Mouse (Mus musculus): ENCODE measurements around the gene Lars2.
"Not testable (repeated sequence)": the region's sequence is repeated elsewhere in the genome, so short reads cannot be mapped to it uniquely, and the experiment has no call there.

The Lars2 gene

DNA sequence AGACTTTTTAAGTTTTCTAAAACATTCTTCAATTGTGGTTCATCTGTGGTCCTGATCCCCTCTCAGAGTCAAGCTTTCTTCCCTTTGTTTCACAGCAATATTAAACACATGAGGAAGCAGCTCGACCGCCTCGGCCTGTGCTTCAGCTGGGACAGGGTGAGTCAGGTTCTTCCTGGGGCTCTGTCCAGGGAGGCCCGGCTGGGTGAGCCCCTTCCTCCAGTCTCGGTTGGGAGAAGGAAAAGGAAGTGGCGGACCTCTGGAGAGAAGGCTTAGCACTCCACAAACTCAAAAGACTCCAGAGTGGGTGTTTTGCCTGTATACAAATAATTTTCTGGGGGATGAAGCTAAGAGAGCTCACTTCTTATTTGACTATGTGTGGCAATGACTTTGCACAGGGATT is 28.1 kb downstream of the Lars2 start:
- no peak for DNase-seq (ENCODE audit: low spot score)

DNA sequence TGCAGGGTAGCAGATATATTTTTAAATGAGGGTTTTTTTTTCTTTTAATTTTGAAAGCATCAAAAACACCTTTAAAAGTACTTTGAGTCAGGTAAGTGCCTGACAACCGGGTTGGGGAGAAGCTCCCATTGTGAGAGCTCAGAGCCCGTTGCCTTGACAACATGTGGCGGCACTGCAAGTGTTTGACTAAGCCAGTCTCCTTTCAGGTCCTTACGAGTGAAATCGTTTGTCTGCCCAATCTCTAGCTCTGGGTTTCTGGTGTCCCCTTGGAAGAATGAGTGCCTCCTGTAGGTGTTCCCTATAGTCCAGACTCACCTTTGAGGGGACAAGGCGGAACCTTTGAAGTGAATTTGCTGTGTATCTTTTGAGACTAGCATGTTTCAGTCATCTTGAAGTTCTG is 31.0 kb downstream of the Lars2 start:
- DNase-seq (ENCODE audit: low spot score): no peak

DNA sequence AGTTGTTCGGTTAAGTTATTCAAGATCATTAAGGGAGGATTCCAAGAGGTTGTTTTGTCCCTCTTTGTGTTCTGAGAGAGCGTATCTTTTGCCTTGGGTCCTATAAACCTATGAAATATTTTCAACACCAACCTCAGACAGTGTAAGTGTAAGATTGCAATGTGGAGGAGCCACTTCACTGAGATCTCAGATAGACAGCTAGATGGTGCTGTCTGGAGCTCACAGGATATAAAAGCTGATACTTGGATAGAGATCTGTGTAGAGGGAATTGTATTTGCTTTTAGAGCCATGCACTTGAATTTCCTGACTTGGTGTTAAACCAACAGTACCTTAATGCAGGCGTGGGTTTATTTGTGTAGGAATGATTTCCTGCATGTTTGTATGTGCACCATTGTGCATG is 35.5 kb downstream of the Lars2 start:
- DNase-seq (ENCODE audit: low spot score): no peak

DNA sequence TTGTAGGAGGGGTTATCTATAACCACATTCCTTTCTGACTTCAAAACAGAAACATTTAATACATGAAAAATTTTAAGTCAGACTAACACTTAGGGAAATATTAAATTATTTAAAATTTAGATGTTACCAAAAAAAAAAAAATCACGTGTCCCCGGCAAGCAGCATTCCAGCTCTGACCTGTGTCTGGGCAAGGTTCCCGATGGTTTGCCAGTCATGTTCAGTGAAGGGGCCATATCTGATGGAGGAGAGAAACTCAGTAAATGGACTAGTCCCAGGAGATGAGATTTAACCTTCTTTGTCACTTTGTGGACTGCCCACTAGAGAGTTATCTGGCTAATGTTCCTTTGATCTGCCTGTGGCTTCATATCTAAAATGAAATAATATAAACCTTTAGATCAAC is 36.3 kb downstream of the Lars2 start:
- no peak for DNase-seq (ENCODE audit: low spot score)

DNA sequence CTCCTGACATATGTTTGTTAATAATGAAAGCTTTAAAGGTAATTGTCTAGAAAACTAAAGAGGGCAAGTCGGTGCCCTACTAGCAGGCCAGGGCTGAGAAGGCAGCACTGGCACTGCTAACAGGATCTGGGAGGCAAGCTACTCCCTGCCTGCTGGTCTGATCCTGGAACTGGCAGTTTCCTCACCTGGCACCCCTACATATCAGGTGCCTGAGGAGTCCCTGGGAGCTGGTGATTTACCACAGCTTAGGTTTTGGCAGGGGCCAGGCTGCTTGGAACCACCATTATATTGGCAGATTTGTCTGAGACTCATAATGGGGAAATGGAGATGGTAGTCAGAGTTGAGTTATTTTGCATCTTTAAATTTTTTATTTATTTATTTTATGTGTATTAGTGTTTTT is 38.5 kb downstream of the Lars2 start:
- no peak for DNase-seq (ENCODE audit: low spot score)

DNA sequence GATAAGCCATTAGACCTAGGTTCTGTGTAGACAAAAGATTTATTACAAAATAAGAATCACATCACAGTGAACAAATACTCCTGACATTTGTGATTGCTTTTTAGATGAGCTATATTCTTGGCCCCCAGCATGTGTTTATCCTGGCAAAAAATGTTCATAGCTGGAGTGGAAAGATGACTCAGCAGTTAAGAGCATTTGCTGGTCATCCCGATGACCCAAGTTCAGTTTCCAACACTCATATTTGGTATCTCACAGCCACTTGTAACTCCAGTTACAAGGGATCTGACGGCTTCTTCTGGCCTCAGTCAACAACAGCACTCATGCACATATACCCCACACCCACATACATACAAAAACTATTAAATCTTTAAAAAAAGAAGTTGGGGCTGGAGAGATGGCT is 42.0 kb downstream of the Lars2 start:
- no peak for DNase-seq (ENCODE audit: low spot score)

DNA sequence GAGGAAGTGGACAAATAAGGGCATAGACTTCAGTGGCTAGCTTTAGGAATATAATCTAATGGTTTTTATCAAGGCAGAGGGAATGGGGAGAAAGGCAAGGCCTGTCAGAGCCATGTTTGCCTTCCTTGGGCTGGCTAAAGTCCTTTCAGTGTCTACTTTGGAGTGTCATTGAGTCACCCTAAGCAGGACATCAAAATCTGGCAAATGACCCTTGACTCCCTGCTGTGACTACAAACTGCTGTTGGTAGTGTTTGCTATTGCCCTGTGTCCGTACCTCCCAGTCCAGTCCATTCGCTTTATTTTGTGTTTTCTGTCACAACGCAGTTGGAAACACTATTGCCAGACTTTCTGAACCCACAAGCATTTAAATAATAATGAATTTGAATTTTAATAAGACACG is 63.1 kb downstream of the Lars2 start:
- no peak for DNase-seq (ENCODE audit: low spot score)

DNA sequence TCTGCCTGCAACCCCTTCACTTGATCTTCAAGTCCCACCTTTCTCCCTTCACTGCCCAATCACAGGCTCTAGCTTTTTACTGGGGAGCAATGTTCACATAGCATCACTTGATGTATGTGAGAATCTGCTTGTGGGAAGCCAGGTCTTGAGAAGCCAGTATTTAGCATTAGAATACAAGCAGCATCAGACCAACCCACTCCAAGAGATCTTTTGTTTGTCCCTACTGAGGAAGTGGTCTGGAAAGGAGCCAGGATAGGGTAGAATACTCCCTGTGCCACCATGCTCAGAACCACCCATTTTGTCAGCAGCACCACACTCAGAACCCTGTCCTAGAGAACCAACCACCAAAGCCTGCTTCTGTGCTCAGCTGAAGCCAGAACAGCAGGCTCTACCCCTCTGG is 64.2 kb downstream of the Lars2 start:
- no peak for DNase-seq (ENCODE audit: low spot score)

DNA sequence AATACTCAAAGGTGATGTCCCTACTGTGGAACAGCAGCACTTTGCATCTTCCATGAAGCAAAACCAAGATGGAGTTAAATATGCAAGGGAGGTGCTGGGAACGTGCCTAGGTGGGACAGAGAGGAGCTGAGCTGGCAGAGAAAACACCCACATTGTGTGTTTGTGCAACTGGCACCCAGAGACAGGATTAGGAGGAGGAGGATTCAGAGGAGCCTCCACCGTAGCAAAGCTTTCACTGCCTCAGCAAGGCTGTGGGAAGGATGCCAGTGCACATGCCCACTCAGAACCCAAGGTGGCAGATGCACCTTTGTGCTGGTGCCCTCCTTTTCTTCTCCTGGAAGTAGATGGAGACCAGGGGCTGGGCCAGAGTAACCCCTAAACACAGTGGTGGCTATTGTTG is 71.5 kb downstream of the Lars2 start:
- DNase-seq (ENCODE audit: low spot score): no peak

DNA sequence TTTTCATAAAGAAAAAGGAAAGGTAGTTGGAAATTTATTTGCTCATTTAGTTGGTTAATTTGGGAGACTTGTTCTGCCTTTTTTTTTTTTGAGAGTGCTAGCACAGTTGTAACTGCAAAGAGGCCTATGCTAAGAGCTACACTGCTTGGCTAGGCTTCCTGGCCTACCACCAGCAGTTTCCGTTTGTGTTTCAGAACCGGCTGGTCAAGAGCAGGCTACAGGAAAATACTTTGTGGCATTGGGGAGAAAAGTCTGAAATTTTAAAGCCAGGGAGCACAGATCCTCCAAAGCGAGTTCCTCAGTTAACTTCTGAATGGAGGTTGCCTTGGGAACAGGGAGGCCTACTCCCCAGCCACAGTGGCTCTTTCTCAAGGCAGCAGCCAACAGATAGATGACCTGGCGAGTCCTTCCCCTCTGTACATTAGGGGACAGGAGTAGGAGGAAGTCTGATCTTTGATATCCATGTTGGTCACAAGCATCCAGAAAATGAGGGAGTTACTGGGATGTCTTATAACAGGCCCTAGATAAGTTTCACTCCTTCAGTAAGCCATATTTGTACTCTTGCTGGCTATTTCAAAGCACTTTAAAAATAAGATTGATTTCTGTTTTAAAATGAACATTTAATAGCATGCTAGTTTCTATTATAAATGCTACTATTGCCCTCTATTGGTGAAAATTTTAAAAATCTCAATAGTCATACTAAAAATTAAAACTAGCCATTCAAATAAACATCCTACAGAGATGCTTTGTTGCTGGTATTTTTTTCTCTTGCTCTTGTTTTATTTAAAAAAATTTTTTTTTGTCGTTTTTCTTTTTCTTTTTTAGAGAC is 73.7 kb downstream of the Lars2 start:
- DNase-seq (ENCODE audit: low spot score): no peak

DNA sequence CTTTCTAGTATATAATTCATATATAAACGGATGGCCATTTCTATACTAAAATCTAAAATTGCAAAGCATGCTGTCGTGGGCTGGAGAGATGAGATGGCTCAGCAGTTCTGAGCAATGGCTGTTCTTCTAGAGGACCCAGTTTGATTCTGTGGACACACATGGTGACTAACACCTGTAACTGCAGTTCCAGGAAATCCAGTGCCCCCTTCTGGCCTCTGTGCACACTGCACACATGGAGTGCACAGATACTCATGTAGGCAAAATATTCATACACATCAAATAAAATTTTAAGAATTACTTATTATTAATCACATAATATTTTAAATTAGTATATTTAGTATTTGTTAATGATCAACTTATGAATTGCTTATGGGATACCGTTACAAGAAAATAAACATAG is 80.4 kb downstream of the Lars2 start:
- DNase-seq (ENCODE audit: low spot score): not testable (repeated sequence)

DNA sequence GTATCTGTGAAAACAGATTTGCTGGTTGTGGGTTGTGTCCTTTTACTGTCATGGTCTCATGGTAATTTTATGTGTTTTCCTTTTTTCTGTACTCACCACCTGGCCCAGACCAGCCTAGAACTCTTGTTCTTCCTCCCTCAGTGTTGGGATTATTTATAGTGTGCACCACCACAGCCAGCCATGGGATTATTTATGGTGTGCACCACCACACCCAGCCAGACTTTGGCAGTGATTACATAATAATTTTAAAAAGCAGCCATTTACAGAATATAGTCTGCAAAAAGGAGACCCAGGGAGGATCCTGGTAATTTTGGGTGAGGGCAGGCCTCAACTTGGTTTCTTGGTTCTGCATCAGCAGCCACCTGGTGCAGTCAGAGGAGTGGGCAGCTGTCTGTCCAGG is 81.9 kb downstream of the Lars2 start:
- no peak for DNase-seq (ENCODE audit: low spot score)

DNA sequence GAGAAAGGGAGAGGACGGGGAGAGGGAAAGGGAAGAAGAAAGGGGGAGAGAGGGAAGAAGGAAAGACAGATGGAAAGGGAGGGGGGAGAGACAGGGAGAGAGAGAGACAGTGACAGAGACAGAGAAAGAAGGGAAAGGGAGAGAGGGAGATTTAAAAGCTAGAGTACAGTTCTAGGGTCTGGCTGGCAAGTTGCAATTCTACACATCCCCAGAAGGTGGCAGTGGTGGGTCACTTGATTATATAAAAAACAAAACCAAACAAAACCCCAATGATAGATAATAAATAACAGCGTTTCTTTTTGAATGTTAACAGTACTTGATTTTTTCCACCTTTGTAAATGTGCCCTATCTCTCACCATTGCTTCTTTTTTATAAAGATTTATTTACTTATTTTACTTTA is 83.4 kb downstream of the Lars2 start:
- peak; percentile 43 for DNase-seq (ENCODE audit: low spot score)

DNA sequence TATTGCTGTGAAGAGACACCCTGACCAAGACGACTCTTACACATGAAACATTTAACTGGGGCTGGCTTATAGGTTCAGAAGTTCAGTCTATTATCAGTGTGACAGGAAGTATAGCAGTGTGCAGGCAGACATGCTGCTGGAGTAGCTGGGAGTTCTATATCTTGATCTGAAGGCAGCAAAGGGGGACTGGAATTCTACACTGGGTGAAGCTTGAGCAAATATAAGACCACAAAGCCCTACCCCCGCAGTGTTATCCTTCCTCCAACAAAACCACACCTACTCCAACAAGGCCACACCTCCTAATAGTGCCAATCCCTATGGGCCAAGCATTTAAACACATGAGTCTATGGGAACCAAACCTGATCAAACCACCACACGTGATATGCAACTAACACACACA is 85.0 kb downstream of the Lars2 start:
- no peak for DNase-seq (ENCODE audit: low spot score)

DNA sequence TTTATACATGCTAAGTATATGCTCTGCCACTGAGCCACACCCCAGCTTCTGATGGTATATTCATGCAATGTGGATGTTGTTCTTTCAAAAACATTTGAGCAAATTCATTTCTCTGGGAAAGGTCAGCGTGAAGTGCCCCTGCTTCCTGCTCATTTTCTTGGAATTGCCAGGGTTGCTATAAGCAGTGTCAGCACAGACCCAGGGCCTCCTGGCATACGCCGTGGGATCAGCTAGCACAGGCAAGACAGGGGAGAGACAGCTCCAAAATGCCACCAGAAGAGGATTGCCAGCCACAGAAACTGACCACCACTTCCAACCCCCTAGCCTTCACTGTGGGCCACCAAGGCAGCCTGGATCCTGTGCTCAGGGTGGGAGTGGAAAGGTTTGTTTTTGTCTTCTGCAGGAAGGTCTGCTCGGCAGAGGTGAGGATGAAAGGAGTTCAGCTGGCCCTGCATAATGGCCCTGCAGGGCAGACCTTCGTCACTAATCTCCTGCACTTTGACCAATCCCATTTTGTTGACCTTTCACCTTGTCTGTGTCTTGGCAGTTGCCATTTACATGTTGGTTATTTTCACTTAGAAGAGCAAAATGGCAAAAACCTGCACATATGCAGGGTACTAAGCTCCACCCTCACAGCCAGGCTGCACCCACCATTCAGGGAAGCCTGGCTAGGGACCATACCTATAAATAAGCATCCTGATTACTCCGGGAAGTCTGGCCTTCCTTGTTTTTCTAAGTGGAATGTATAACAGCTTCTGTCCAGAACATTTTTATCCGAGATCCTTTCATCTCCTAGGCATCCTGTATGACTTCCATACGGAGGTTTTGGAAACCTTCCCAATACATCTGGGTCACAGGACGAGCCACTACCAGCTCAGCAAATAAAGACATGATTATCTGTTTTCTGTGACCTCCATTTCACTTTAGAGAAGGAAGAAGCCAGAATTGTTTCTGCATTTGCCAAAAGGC is 90.2 kb downstream of the Lars2 start:
- DNase-seq (ENCODE audit: low spot score): no peak

DNA sequence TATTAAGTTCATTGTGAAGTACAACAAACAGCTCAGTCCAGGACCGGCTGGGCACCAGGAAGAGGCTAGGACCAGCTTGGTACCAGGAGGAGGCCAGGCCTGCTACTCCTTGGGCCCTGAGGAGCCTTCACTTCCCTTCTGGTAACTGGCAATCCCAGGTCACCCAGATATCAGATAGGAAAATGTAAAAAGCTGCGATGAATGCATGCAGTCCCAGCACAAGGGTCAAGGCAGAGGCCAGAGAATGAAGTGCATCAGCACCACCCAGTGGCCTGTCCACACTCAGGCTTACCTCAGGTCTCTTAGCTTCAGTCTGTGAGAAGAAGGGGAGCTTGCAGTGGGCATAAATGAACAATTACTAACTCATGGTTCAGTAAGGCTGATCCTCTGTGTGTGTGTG is 90.9 kb downstream of the Lars2 start:
- DNase-seq (ENCODE audit: low spot score): no peak

DNA sequence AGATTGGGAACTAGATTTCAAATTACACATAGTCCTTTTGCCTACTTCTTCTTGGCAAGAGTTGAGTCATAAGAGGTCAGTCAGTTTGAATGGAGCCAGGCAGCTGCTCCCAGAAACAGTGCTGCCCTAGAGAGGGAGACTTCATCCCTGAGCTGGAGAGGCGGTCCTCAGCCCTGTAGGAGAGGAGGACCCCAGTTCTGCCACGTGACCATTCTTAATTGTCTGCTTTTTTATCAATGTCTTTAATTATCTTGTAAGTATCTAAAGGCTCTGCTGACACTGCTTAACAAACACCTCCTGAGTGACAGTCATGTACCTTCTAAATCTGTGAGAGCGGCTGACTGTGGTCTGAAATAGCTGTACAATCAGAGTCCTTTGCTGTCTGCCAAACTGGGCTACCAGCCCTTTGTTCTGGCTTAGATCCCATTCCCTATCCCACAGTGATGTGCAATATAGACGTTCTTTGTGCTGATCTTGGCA is 100.5 kb downstream of the Lars2 start:
- no peak for DNase-seq (ENCODE audit: low spot score)

DNA sequence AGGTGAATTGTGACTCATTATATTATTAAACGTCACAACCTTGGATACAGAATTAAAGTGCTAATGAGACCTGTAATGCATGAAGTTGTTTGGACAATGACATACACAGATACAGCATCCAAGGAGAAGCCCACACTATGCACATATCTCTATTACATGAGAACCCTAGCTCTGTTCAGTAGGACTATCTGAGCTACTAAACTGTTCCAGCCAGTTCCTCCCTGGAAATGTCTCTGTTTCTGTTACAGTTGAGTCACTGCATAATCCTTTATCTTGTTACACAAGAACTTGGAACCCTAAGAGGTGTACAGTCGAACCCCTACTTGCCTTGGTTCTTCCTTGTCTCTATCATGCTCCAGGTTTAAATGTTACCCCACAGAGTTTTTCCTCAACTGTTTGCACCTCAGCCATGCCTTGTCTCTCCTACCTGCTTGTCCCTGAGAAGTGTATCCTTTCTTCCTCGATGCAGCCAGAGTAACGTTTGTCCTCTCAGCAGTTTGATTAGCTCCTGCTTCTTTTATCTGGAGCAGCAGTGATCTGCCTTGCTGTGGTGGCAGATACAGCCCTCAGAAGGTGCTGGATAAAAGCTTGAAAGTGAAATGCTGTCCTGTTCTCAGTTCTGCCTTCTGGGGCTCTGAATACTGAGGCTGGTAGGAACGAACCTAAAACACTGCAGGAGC is 101.8 kb downstream of the Lars2 start:
- no peak for DNase-seq (ENCODE audit: low spot score)

DNA sequence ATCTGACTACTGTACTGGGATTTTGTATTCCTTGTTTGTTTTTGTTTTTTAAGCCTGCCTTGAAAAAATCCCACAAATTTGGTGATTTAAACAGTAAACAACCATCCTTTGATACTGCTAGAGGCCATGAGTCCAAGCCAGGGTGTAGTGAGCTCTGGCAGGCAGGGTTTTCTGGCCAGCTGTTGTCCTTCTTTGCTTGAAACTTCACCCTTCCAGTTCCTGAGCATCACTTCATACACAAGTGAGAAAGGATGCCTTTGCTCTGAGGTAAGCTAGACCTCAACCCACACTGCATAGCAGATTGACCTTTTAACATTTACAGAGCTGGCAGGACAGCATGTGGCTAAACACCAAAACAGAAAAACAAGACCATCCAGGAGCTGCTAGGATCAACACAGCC is 102.4 kb downstream of the Lars2 start:
- no peak for DNase-seq (ENCODE audit: low spot score)

DNA sequence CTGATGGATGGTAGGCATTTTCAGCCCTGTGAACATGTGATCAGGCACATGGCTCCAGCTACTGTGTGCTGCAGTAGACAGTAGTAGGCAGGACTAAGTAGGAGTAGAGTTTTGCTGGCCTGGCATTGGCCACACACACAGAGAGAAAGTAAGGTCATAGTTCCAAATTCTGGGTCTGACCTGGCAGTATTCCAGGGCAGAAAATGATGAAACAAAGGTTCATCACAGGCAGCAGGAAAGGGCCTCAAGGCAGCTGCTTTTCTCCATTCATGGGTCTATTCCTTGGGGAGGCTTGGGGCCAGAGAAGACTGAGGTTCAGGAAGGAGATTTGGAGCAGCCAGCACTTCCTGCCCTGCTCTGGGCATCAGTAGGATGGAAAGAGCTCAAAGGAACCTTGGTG is 106.7 kb downstream of the Lars2 start:
- no peak for DNase-seq (ENCODE audit: low spot score)

DNA sequence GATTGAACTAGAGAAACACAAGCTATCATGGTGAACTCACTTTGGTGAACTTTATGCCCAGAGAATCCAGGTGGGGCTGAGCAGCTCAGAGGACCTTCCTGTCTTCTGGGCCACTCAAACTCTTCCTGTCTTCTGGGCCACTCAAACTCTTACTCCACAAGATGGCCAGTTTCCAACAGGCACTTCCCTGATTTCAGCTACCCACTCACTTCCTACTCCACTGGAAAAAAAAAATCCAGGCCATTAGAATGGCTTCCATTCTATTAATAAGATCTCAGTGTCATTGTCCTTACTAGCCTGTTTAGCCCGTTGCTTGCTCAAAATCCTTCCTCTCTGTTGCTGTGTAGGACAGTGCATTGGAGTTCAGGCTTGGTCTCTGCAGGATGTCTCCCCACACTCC is 108.8 kb downstream of the Lars2 start:
- no peak for DNase-seq (ENCODE audit: low spot score)

DNA sequence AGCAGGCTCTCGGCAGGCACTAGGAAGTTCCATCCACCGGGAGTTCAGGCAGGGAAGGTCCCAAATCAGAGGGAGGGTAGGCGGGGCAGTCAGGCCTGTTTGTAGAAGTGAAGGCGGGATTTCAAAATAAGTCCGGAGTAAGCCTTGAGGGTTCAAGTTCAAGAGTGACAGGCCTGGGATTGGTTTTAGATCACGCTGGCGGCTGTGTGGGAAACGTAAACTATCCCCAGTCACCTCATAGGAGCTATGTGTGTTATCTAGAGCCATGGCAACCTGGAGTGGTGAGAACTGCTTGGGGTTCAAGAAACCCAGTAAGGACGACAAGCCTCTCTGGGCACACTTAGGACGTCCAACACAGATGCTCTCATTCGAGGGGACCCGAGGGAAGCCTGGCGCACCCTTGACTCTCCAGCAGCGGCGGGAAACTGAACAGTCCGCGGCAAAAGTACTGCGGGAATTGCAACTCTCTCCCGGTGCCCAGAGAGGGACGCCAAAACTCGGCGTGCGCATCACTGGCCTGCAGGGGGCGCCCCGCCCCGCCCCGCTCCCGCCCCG is 111.4 kb downstream of the Lars2 start:
- DNase-seq (ENCODE audit: low spot score): no peak

Data from spleen, adult 12 weeks (tissue).